Mouse (Mus musculus) neural tube, embryonic 11.5 days (tissue): Measurements from ENCODE around the gene Arf6. TPM values are rescaled to one million over a fixed set of nuclear protein-coding genes. Genes with fewer than 3 reads are reported as not detected.
"Not testable (repeated sequence)": the region's sequence is repeated elsewhere in the genome, so short reads cannot be mapped to it uniquely, and the experiment has no call there.

Experiments
- ATAC-seq: fragments of 200-750 bp; cut with Nextera tagmentation; 2 replicates; pipeline ENCODE4 v1.8.0; 2017; ENCODE audit warnings: moderate number of reproducible peaks, mild to moderate bottlenecking, moderate TSS enrichment, moderate library complexity; ENCODE audit not compliant: insufficient read depth, low FRiP score, low TSS enrichment
- DNase-seq: peaks from one replicate; pipeline ENCODE4 v3.0.0-alpha.2; 2015; ENCODE audit warnings: low spot score
- H3K27ac ChIP-seq: fragments of 300-500 bp; sonication (generic); 2 replicates; pipeline ENCODE4 v1.5.1; 2014; ENCODE audit warnings: low read depth, mild to moderate bottlenecking, low read length
- H3K27me3 ChIP-seq: fragments of 300-500 bp; sonication (generic); 2 replicates; pipeline ENCODE4 v1.6.1; 2014; ENCODE audit warnings: mild to moderate bottlenecking, low read length, mixed read lengths; ENCODE audit not compliant: control insufficient read depth, insufficient read depth
- H3K36me3 ChIP-seq: fragments of 300-500 bp; sonication (generic); 2 replicates; pipeline ENCODE4 v1.6.1; 2014; ENCODE audit warnings: mild to moderate bottlenecking, low read length, moderate library complexity, mixed read lengths; ENCODE audit not compliant: control insufficient read depth, insufficient read depth
- H3K4me1 ChIP-seq: fragments of 300-500 bp; sonication (generic); 2 replicates; pipeline ENCODE4 v1.6.1; 2014; ENCODE audit warnings: low read length, mixed read lengths; ENCODE audit not compliant: control insufficient read depth, insufficient read depth
- H3K4me2 ChIP-seq: fragments of 300-500 bp; sonication (generic); 2 replicates; pipeline ENCODE4 v1.6.1; 2014; ENCODE audit warnings: low read depth, mild to moderate bottlenecking, moderate library complexity
- H3K4me3 ChIP-seq: fragments of 300-500 bp; sonication (generic); 2 replicates; pipeline ENCODE4 v1.5.1; 2014; ENCODE audit warnings: low read depth, low read length
- H3K9ac ChIP-seq: fragments of 300-500 bp; sonication (generic); 2 replicates; pipeline ENCODE4 v1.6.1; 2014; ENCODE audit warnings: mild to moderate bottlenecking, low read length
- H3K9me3 ChIP-seq: fragments of 300-500 bp; sonication (generic); 2 replicates; pipeline ENCODE4 v1.6.1; 2016; ENCODE audit warnings: low read length; ENCODE audit not compliant: control insufficient read depth
- WGBS: fragments of 180-500 bp; shearing (Covaris S2); extraction: QIAGEN DNeasy Blood & Tissue Kit; methylation state at CpG from one replicate; pipeline ENCODE4 v1.1.7; 2014; 5-methylcytosine and 5-hydroxymethylcytosine counted together
- polyA plus RNA-seq: library from polyadenylated mRNA; unstranded; fragments of >200 nt; fragmentation: Nextera tagmentation; extraction: Ambion mirVana; gene quantifications from 2 replicates; pipeline ENCODE4 v1.2.1, GENCODE M21; 2014

Arf6 gene
- polyA plus RNA-seq, 1 experiment from 2014 or later, result 52.4 TPM

GRCm38 (mm10) chr12:69360655-69360996 is 11.3 kb upstream of the Arf6 start:
- Histone ChIP-seq H3K4me3 (no peak overlapping the region), H3K4me1 (no peaks in the 10 kb centered on the region; the same call in 1 of the 2 replicates), H3K4me2 (no peak overlapping the region), H3K27me3 (no peaks in the 10 kb centered on the region), H3K9ac (no peak overlapping the region), H3K27ac (no peak overlapping the region), H3K36me3 (no peaks in the 10 kb centered on the region), H3K9me3 (no peaks in the 10 kb centered on the region)
- DNase-seq (peak; percentile 42), ATAC-seq (peak; percentile 0; the same call in 1 of the 2 replicates)
- WGBS, result 21% methylated on average over 5 of the region's 5 CpGs

- under 1% methylated on average over 39 of the region's 50 CpGs for WGBS
- Histone ChIP-seq H3K9ac (peak overlapping the region; percentile 64), H3K27ac (peak overlapping the region; percentile 72), H3K4me2 (peak overlapping the region; percentile 66), H3K4me3 (peak overlapping the region; percentile 47)
- ATAC-seq, result peak; percentile 94
- peak; percentile 99 for DNase-seq
- not testable (repeated sequence) for H3K9me3 ChIP-seq, H3K36me3 ChIP-seq, H3K27me3 ChIP-seq, H3K4me1 ChIP-seq
These were observed 10.7 kb upstream of the Arf6 start for GRCm38 (mm10) chr12:69360997-69361899.

GRCm38 (mm10) chr12:69361919-69362318 is 10.0 kb upstream of the Arf6 start:
- ATAC-seq (no peak), DNase-seq (no peak)
- no peaks in the 10 kb centered on the region; the same call in 1 of the 2 replicates for H3K4me1 ChIP-seq
- H3K27me3 ChIP-seq, result no peaks in the 10 kb centered on the region
- H3K4me2 ChIP-seq, result peak overlapping the region; percentile 66
- 8% methylated on average over 10 of the region's 10 CpGs for WGBS
- H3K4me3 ChIP-seq, result peak overlapping the region; percentile 47
- H3K9ac ChIP-seq, result peak overlapping the region; percentile 64
- H3K36me3 ChIP-seq, result no peaks in the 10 kb centered on the region
- peak overlapping the region; percentile 72 for H3K27ac ChIP-seq
- H3K9me3 ChIP-seq, result no peaks in the 10 kb centered on the region

- no peak overlapping the region for H3K27ac ChIP-seq
- H3K4me2 ChIP-seq, result no peak overlapping the region
- no peak overlapping the region for H3K4me3 ChIP-seq
- ATAC-seq, result no peak
- H3K36me3 ChIP-seq, result no peaks in the 10 kb centered on the region
- WGBS, result 48% methylated on average over 4 of the region's 4 CpGs
- H3K9ac ChIP-seq, result no peak overlapping the region
- no peaks in the 10 kb centered on the region for H3K27me3 ChIP-seq
- no peaks in the 10 kb centered on the region for H3K9me3 ChIP-seq
- H3K4me1 ChIP-seq, result no peaks in the 10 kb centered on the region; the same call in 1 of the 2 replicates
- DNase-seq, result no peak
These were observed 9.6 kb upstream of the Arf6 start for GRCm38 (mm10) chr12:69362388-69362787.

- not testable (repeated sequence) for H3K4me2 ChIP-seq, H3K27ac ChIP-seq, DNase-seq, H3K9me3 ChIP-seq, H3K36me3 ChIP-seq, ATAC-seq, H3K9ac ChIP-seq, H3K4me1 ChIP-seq, H3K27me3 ChIP-seq, H3K4me3 ChIP-seq
- 97% methylated on average over 7 of the region's 7 CpGs for WGBS
These were observed 8.8 kb upstream of the Arf6 start for GRCm38 (mm10) chr12:69363110-69363509.

- H3K27ac ChIP-seq, result no peak overlapping the region
- no peaks in the 10 kb centered on the region for H3K9me3 ChIP-seq
- 5% methylated on average over 32 of the region's 32 CpGs for WGBS
- no peaks in the 10 kb centered on the region for H3K27me3 ChIP-seq
- H3K4me3 ChIP-seq, result peak overlapping the region; percentile 45
- H3K4me2 ChIP-seq, result peak overlapping the region; percentile 52
- DNase-seq (peak; percentile 70), ATAC-seq (no peak)
- H3K36me3 ChIP-seq, result no peaks in the 10 kb centered on the region
- peak overlapping the region; percentile 65 for H3K9ac ChIP-seq
- no peaks in the 10 kb centered on the region; the same call in 1 of the 2 replicates for H3K4me1 ChIP-seq
These were observed 7.8 kb upstream of the Arf6 start for GRCm38 (mm10) chr12:69363899-69364762.

- 84% methylated on average over 7 of the region's 7 CpGs for WGBS
These were observed 6.2 kb upstream of the Arf6 start for GRCm38 (mm10) chr12:69365757-69366156.

GRCm38 (mm10) chr12:69366424-69366823 is 5.5 kb upstream of the Arf6 start:
- ATAC-seq, result no peak

More at GRCm38 (mm10) chr12:69365757-69366156, 6.2 kb upstream of the Arf6 start:
- Histone ChIP-seq H3K4me3 (no peak overlapping the region), H3K9ac (no peak overlapping the region), H3K4me2 (no peak overlapping the region), H3K36me3 (no peaks in the 10 kb centered on the region), H3K9me3 (no peaks in the 10 kb centered on the region), H3K4me1 (no peaks in the 10 kb centered on the region; the same call in 1 of the 2 replicates), H3K27ac (no peak overlapping the region), H3K27me3 (no peaks in the 10 kb centered on the region)
- DNase-seq (no peak), ATAC-seq (no peak)

More at GRCm38 (mm10) chr12:69366424-69366823, 5.5 kb upstream of the Arf6 start:
- Histone ChIP-seq H3K9me3 (no peaks in the 10 kb centered on the region), H3K4me1 (no peaks in the 10 kb centered on the region; the same call in 1 of the 2 replicates), H3K27me3 (no peaks in the 10 kb centered on the region), H3K27ac (no peak overlapping the region), H3K4me2 (no peak overlapping the region), H3K36me3 (no peaks in the 10 kb centered on the region), H3K4me3 (no peak overlapping the region), H3K9ac (no peak overlapping the region)
- DNase-seq, result no peak
